Mouse (Mus musculus) midbrain, embryonic 10.5 days (tissue): ENCODE results near the gene Egfem1. TPM values are rescaled to one million over a fixed set of nuclear protein-coding genes. Genes with fewer than 3 reads are reported as not detected.
A peak's percentile ranks its signal among the peaks of the same experiment; 100 is the strongest.

Experiments
- DNase-seq: peaks from one replicate; pipeline ENCODE4 v3.0.0-alpha.2; 2017; ENCODE audit warnings: low spot score
- H3K27ac ChIP-seq: fragments of 300-500 bp; sonication (generic); replicated peaks from 2 replicates; pipeline ENCODE4 v1.5.1; 2016; ENCODE audit warnings: mild to moderate bottlenecking
- H3K27me3 ChIP-seq: fragments of 300-500 bp; sonication (generic); 2 replicates; pipeline ENCODE4 v1.6.1; 2016; ENCODE audit warnings: low read depth, mild to moderate bottlenecking; ENCODE audit not compliant: poor library complexity, severe bottlenecking
- H3K36me3 ChIP-seq: fragments of 300-500 bp; sonication (generic); 2 replicates; pipeline ENCODE4 v1.6.1; 2016; ENCODE audit warnings: mild to moderate bottlenecking, moderate library complexity
- H3K4me1 ChIP-seq: fragments of 300-500 bp; sonication (generic); 2 replicates; pipeline ENCODE4 v1.6.1; 2016
- H3K4me3 ChIP-seq: fragments of 300-500 bp; sonication (generic); 2 replicates; pipeline ENCODE4 v1.5.1; 2016; ENCODE audit warnings: mild to moderate bottlenecking, moderate library complexity
- H3K9me3 ChIP-seq: fragments of 300-500 bp; sonication (generic); replicated peaks from 2 replicates; pipeline ENCODE4 v1.6.1; 2016; ENCODE audit warnings: mild to moderate bottlenecking
- WGBS: fragments of 180-500 bp; shearing (Covaris S2); methylation state at CpG from one replicate; pipeline ENCODE4 v1.1.7; 2016; 5-methylcytosine and 5-hydroxymethylcytosine counted together
- polyA plus RNA-seq: library from polyadenylated mRNA; unstranded; fragments of >200 nt; fragmentation: Nextera tagmentation; extraction: Ambion mirVana; gene quantifications from 2 replicates; pipeline ENCODE4 v1.2.1, GENCODE M21; 2016

Egfem1 gene
- polyA plus RNA-seq, 1 experiment from 2014 or later: 10.7 TPM

DNA sequence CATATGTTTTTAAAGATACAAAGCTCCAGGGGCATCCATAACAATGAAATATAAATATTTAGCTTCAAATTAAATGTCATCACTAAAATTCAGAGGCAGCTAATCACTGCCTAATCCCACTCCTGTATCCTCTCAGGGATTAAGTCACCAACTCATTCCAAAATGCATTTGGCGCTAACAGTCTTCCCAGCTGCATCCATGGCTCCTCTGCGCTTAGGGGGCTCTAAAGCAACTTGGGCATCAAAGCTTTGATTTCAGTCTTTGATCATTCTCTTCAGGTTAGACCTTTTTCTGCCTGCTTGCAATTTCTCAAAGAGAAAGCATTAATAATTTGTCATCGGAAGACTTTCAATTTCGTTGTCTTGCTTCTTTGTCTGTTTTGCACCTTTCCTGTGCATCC lies 87.2 kb downstream of the Egfem1 start:
- Histone ChIP-seq H3K4me3 (no peak overlapping the region), H3K36me3 (0 out of 2 replicates have a peak, but pooled peaks cover 3% of the 10 kb centered on the region), H3K27me3 (no peaks in the 10 kb centered on the region), H3K4me1 (peaks cover 73% of the 10 kb centered on the region), H3K9me3 (no peaks in the 10 kb centered on the region), H3K27ac (peak overlapping the region; percentile 24; the same call in 1 of the 2 replicates)
- no peak for DNase-seq
- 41% methylated on average over 4 of the region's 4 CpGs for WGBS

DNA sequence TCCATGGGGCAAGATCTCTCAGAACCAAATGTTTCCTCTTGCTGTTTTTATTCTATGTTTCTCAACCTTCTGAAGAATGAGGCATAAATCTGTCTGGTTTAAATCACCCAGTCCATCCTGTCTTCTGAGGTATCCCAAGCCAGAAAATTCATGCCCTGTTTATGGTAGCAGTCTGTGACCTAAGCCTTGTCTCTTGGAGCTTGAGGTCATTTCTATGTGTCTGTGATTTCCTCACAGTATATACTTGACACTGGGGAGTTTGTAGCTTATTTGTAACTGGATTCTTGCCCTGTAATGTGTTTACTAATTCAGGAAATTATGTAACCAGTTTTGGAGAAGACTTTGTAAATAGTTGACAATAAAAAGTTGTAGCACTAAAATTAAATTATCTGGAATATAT lies 95.2 kb downstream of the Egfem1 start:
- DNase-seq: no peak
- no peaks in the 10 kb centered on the region for H3K9me3 ChIP-seq
- H3K27ac ChIP-seq: no peak overlapping the region
- no peak overlapping the region for H3K4me3 ChIP-seq
- H3K36me3 ChIP-seq: peaks cover 4% of the 10 kb centered on the region; the same call in 1 of the 2 replicates
- peaks cover 25% of the 10 kb centered on the region for H3K4me1 ChIP-seq
- H3K27me3 ChIP-seq: no peaks in the 10 kb centered on the region

DNA sequence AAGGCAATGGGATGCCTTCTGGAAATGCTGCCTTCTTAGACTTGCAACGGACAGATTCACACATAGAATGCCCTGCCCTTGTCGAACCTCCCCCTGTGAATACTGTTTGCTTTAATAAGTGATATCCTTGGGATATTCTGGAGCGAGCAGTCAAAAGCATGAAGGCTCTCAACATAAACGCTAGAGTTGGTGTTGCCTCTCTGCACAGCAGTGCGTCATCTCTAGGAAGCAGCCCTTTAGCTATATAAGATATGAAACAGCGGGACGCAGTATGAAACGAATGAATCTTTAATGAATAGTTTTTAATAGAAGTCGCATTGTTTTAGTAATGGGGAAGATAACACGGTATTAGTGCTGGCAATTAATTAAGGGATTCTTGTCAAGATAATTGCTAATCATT lies 101.2 kb downstream of the Egfem1 start:
- H3K9me3 ChIP-seq: no peaks in the 10 kb centered on the region
- no peaks in the 10 kb centered on the region for H3K36me3 ChIP-seq
- H3K4me3 ChIP-seq: no peak overlapping the region
- H3K27ac ChIP-seq: no peak overlapping the region
- H3K4me1 ChIP-seq: peaks cover 25% of the 10 kb centered on the region
- no peak for DNase-seq
- WGBS: 89% methylated on average over 10 of the region's 10 CpGs
- H3K27me3 ChIP-seq: no peaks in the 10 kb centered on the region

DNA sequence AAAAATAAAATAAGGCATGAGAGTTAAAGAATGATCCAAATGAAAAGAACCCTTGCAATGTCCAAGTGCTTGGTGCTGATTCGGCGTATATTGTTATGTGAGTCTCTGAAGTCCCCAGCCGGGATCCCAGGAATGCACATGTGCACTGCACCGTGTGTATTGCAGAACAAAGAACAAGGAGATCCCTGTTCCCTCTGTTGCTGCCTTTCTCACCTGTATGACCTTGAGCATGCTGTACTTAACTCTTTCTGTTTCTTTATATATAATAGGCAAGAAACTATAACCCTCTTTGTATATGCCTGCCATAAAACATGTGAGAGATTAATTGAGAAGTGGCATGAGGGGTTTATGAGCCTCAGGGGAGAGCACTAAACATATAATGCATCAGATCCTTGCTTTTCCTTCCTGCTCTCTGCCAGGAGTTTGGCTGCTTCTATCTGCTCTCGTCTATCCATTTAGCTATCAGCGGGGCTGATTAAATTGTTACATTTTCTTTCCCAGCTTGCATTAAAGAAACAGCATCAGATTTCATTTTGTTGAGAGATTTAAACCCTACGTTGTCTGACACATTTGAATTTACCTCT lies 101.9 kb downstream of the Egfem1 start:
- H3K4me1 ChIP-seq: peaks cover 25% of the 10 kb centered on the region
- no peak overlapping the region for H3K27ac ChIP-seq
- H3K36me3 ChIP-seq: no peaks in the 10 kb centered on the region
- DNase-seq: no peak
- H3K9me3 ChIP-seq: no peaks in the 10 kb centered on the region
- no peaks in the 10 kb centered on the region for H3K27me3 ChIP-seq
- H3K4me3 ChIP-seq: no peak overlapping the region
- 69% methylated on average over 7 of the region's 7 CpGs for WGBS

DNA sequence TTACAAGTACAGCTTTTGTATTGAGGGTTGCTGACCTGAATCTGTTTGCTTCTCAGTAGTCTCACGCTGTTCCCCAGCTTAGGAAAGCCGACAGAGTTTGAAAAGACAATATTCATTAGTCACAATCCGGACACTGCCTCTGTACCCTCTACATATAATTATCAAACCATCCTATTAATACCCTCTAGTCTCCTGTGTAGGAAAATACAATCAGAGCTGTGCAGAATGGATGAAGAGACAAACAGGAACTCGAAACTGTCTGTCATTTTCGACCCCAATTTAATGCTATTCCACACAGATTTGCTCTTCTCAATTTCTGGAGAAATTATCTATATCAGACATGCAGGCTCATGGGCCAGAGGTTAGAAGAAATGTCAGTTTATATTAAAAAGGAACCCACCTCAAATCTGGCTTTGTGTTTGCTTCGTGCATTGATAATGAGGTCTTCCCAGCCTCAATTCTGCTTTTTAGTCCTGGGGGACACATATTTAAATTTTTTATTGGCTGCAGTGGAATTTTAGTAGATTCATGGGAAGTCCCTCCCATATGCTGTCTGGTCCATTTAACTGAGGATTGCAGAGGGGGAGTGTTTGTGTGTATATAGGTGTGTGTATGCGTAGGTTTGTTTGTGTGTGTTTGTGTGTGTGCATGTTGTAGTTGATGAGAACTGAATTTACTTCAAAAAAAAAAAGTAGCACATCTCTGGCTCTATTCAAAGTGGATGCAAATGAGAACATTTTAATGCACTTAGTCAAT lies 102.8 kb downstream of the Egfem1 start:
- Histone ChIP-seq H3K4me3 (no peak overlapping the region), H3K27me3 (no peaks in the 10 kb centered on the region), H3K27ac (no peak overlapping the region; the same call in 1 of the 2 replicates), H3K36me3 (no peaks in the 10 kb centered on the region), H3K4me1 (peaks cover 25% of the 10 kb centered on the region), H3K9me3 (no peaks in the 10 kb centered on the region)
- no peak for DNase-seq
- WGBS: 67% methylated on average over 7 of the region's 7 CpGs

DNA sequence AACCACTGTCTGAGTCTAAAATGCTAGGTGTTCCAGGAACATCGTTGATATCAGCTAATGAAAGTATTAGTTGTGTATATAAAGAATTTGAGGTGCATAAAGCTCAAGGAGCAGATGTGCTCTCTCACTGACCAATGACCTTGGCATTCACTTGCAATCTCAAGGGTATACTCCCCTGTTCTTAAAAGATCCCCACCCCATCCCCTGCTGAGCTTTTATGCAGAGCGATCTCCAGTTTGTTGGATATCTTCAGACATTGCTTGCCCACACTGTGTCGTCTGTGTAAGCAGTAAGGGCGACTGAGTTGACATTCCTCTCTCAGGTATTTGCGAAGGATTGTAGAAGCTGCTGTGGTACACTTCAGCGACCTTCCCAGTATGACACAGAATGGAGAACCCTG lies 108.4 kb downstream of the Egfem1 start:
- Histone ChIP-seq H3K27ac (no peak overlapping the region), H3K4me3 (no peak overlapping the region), H3K27me3 (no peaks in the 10 kb centered on the region), H3K36me3 (no peaks in the 10 kb centered on the region), H3K9me3 (no peaks in the 10 kb centered on the region), H3K4me1 (no peaks in the 10 kb centered on the region)
- DNase-seq: no peak
- WGBS: 74% methylated on average over 6 of the region's 6 CpGs

DNA sequence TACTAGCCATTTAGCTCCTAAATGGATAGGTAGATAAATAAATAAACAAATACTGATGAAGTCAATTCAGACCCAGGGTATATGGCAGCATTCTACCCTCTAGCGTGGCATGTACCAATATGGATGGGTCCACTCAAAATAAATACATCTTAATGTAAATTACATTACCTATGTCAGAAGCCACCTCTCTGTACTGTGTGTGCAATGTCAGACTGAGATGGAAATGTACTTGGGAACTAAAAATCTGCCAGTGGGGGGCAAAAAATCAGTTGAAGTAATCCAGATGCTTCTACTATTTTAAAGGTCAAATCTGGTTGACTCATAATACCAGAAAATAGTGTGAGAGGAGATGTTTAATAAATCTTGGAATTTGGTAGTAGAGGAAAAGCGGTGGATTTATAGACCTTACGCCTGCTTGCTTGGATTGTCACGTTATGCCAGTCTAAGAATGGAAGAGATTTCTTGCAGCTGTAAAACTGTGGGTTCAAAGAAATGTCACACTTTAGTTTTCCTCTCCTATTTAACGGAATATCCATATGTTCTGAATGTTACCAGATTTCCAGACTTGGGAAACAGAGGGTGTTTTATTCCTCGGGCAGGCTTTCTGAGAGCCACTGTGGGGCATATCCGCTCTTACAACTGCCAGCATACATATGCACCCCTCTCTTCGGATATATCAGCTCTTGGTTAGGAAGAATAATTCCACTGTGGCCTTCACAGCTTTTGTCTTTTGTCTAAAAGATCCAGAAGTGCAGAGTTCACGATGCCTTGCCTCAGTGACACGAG lies 116.1 kb downstream of the Egfem1 start:
- H3K27me3 ChIP-seq: no peaks in the 10 kb centered on the region
- H3K4me1 ChIP-seq: peaks cover 3% of the 10 kb centered on the region; the same call in 1 of the 2 replicates
- 83% methylated on average over 10 of the region's 10 CpGs for WGBS
- DNase-seq: no peak
- H3K4me3 ChIP-seq: no peak overlapping the region
- H3K27ac ChIP-seq: no peak overlapping the region
- H3K36me3 ChIP-seq: no peaks in the 10 kb centered on the region
- H3K9me3 ChIP-seq: no peaks in the 10 kb centered on the region

DNA sequence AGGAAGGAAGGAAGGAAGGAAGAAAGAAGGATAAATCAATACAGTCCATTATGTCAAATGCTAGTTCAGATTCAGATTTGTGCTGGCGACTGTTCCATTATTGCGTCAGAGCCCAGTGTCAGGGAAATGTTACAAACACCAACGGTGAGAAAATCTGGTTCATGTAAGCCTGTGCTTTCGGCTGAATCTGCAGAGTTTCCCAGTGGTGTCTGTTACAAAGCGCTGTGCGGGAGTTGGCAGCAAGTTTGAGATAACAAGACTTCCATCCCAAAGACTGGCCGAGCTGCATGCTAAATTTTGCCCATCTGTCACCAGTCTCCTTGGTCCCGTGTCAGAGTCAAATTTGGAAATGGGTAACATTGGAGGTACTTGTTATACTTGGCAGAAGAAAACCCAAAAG lies 118.8 kb downstream of the Egfem1 start:
- H3K4me1 ChIP-seq: peaks cover 3% of the 10 kb centered on the region; the same call in 1 of the 2 replicates
- no peaks in the 10 kb centered on the region for H3K27me3 ChIP-seq
- H3K4me3 ChIP-seq: no peak overlapping the region
- H3K9me3 ChIP-seq: no peaks in the 10 kb centered on the region
- WGBS: 92% methylated on average over 8 of the region's 8 CpGs
- H3K36me3 ChIP-seq: no peaks in the 10 kb centered on the region
- DNase-seq: no peak
- H3K27ac ChIP-seq: no peak overlapping the region

DNA sequence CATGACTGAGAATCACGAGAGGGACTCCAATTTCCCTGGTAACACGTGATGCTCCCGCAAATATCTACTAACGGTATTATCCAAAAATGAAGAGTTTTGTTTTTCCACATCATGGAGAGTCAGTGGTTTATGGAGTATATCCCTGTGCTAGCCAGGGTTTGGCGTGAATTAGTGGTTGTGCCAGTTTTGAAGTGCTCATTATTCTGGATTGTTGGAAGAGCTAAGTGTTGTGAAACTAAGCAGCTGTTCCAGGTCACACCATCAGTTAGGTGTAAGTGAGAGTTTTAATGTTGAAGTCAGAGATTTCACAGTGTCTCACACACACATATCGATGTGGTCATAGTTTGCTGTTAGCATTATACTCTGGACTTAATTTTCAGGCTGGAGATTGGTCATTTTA lies 120.7 kb downstream of the Egfem1 start:
- Histone ChIP-seq H3K4me1 (peaks cover 3% of the 10 kb centered on the region; the same call in 1 of the 2 replicates), H3K27ac (no peak overlapping the region), H3K4me3 (no peak overlapping the region), H3K9me3 (no peaks in the 10 kb centered on the region), H3K27me3 (no peaks in the 10 kb centered on the region), H3K36me3 (no peaks in the 10 kb centered on the region)
- no peak for DNase-seq
- WGBS: 93% methylated on average over 6 of the region's 6 CpGs

DNA sequence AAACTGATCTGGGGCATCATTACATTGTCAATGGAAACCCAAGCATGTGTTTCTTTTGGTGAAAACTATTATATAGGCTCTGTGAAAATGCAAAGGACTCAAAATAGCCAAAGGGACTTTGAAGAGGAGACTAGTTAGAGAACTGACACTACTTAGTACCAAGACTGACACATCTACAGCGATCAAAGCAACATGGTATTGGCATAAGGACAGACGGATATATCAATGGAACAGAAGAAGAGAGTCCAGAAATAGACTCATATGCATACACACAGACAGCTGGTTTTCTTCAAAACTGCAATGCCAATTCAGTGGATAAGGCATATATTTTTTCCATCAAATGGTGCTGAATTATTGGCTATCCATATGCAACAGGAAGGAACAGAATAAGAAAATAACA lies 140.6 kb downstream of the Egfem1 start:
- 94% methylated on average over 2 of the region's 2 CpGs for WGBS
- Histone ChIP-seq H3K27me3 (no peaks in the 10 kb centered on the region), H3K36me3 (no peaks in the 10 kb centered on the region), H3K9me3 (no peaks in the 10 kb centered on the region), H3K4me1 (no peaks in the 10 kb centered on the region), H3K4me3 (no peak overlapping the region), H3K27ac (no peak overlapping the region)
- no peak for DNase-seq

DNA sequence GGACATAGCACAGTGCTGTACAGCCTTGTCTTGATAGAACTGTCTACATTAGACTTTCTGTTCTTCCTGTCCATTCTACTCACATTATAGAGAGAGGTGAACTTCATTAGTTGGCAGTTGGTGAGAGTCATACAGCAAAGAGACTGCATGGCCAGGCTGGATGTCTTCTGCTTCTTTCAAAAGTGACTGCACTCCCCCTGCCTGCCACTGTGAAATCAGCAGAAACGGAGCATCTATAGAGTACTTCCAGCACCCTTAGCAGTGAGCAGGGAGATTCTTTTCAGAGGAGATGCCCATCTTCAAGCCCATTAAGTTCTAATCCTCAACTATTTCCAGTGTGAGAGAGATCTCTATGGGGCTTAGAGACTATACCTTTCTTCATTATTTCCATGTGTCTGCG lies 147.9 kb downstream of the Egfem1 start:
- no peak for DNase-seq
- Histone ChIP-seq H3K27ac (no peak overlapping the region), H3K4me3 (no peak overlapping the region), H3K36me3 (no peaks in the 10 kb centered on the region), H3K9me3 (no peaks in the 10 kb centered on the region), H3K4me1 (no peaks in the 10 kb centered on the region), H3K27me3 (no peaks in the 10 kb centered on the region)
- WGBS: 54% methylated on average over 2 of the region's 2 CpGs

DNA sequence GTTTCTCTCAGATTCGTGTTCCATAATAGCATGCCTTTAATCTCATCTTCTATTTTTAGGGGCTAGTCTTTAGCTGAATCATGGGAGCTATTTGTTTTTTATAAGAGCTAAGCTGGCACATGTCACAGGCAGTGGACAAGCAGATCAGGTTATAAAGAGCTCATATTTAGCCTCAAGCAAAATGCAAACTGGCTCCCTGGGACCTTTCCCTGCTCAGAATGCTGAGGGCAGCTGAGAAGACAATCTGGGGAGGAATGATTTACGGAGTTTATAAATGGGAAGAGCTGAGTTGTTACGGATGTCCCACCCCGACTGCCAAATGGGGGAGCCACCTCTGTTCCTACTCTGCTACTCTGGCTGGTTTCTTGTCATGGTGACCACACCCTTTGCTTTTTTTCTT lies 153.7 kb downstream of the Egfem1 start:
- H3K27me3 ChIP-seq: no peaks in the 10 kb centered on the region
- 81% methylated on average over 4 of the region's 4 CpGs for WGBS
- no peaks in the 10 kb centered on the region for H3K36me3 ChIP-seq
- no peaks in the 10 kb centered on the region for H3K9me3 ChIP-seq
- H3K27ac ChIP-seq: no peak overlapping the region
- no peak for DNase-seq
- H3K4me3 ChIP-seq: no peak overlapping the region
- peaks cover 7% of the 10 kb centered on the region; the same call in 1 of the 2 replicates for H3K4me1 ChIP-seq

DNA sequence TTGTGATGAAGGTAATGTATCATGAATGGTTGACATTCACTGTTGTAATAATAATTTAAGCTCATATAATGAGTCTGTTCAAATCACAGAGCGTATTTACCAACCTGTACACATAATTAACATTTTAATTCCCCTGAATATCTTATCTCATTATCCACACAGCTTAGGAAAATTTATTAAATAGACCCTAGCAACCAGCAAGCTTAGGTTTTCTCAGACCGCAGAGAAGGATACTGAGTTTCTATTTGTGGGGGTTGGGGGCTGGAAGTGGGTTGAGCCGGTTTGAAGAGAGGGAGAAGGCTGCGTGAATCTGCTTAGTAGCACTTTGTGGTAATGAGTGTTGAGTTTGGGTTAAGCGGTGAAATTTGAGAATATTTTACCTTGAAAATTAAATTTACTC lies 154.7 kb downstream of the Egfem1 start:
- no peak overlapping the region for H3K27ac ChIP-seq
- WGBS: 78% methylated on average over 5 of the region's 5 CpGs

More for the DNA sequence above, 154.7 kb downstream of the Egfem1 start:
- no peaks in the 10 kb centered on the region for H3K27me3 ChIP-seq
- H3K4me1 ChIP-seq: peaks cover 7% of the 10 kb centered on the region; the same call in 1 of the 2 replicates
- no peaks in the 10 kb centered on the region for H3K36me3 ChIP-seq
- no peaks in the 10 kb centered on the region for H3K9me3 ChIP-seq
- no peak for DNase-seq
- no peak overlapping the region for H3K4me3 ChIP-seq
